Mouse (Mus musculus) effector memory CD4-positive, alpha-beta T cell, adult 7 months (primary cell): ENCODE data around the gene Dennd5a. TPM values are rescaled to one million over a fixed set of nuclear protein-coding genes. Genes with fewer than 3 reads are reported as not detected.

ENCODE experiments used
- polyA plus RNA-seq: library from polyadenylated mRNA; unstranded; fragments of 100-300 nt; shearing (Covaris generic); gene quantifications from one replicate; pipeline ENCODE4 v1.2.1, GENCODE M21; 2017

Gene Dennd5a
- 20.6 TPM for polyA plus RNA-seq

DNA sequence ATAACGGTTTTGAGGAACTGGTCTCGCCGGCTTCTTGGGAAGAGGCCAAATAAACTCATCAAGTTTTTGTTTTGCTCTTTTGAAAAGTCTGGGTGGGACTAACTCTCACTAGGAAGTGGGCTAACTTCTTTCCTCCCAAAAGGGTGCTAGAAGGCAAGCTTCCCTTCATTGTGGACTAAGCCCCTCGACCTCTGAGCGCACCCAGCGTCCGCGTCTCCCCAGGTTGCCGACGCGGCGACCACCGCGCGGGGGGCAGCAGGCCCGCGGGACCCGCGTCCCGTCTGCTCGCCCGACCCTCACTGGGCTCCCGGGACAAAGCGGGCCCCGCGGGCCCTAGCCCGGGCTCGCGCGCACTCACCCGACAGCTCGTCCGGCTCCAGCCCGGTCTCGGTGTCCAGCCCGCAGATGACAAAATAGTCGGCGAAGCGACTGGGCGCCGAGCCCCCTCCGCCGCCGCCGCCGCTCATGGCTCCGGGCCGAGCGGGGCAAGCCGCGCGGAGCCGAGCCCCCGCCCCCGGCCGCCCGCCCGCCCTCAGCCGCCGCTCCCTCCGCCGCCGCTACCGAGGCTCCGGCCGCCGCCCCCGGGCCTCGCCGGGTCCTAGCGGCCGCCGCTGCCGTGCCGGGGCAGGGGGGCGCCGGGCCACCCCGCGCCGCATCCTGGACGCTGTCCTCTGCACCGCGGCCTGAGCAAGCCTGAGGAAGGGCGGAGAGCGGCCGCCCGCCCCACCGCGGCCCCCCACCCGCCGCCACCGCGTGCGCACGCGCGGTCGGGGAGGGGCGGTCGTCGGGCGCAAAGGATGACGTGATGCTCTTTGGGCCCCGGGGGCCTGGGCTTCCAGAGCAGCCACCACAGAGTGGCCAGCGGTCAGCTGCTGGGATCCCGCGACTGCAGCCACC is at the start of gene Dennd5a:
Gene Dennd5a, minus strand, starts transcription at position 755 of the 897 bp plus-strand sequence.

DNA sequence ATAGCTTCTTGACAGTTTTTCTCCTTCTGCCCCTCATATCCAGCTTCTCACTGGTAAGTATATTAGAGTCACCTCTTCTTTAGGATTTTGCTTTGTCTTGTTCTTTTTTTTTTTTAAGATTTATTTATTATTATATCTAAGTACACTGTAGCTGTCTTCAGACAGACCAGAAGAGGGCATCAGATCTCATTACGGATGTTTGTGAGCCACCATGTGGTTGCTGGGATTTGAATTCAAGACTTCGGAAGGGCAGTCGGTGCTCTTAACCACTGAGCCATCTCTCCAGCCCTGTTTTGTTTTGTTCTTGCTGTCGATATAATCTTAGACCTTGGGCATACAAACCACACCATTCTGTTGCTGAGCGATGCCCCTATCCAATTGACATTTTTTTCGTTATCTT is 26.5 kb upstream of the Dennd5a start, which contains the start of gene Tmem41b:
Gene Tmem41b, minus strand, starts transcription at position 155 of the 400 bp plus-strand sequence.

DNA sequence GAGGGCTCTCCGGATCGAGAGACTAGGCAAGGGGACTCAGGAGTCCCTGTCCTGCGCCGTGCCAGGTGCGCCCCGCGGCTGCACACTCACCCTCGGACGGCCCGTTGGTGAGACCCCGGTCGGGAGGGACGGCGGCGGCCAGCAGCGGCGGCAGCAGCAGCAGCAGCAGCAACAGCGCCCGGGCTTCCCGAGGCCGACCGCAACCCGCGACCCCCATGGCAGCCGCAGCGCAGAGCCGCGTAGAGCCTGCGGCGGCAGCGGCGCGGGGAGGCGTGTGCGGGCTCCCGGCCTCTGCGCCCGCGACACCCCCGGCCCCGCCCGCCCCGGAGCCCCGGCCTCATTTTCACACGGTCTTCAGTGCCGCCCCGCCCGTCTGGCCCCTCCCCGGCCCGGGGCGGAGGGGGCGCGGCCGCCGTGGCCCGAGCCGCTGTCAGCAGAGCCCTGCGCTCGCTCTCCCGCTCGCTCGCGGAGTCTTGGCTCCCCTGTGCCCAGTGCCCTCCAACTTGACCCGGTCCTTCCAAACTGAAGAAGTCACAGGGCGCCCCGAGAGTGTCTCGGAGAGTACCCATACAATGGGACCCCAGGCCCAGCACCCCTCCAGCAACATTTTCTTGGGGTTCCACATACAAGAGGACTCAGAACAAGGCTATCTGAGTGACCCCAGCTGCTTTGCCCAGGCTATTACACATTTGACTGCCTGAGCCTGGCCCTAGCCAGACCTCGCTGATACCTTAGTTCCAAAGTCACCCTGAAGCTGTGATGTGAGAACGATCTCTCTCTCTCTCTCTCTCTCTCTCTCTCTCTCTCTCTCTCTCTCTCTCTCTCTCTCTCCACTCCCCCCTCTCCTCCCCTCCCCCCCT is 94.7 kb downstream of the Dennd5a start, which contains the start of gene Scube2:
Gene Scube2, minus strand, starts transcription at position 310 of the 860 bp plus-strand sequence.

Other genes with a start within 250 kb of the Dennd5a start
- gene BC051019, start 236.6 kb downstream of the Dennd5a start, polyA plus RNA-seq: not detected
- 1.3 TPM for gene Ascl3, start 228.7 kb downstream of the Dennd5a start, polyA plus RNA-seq
- 97.2 TPM for gene Tmem9b, start 207.6 kb downstream of the Dennd5a start, polyA plus RNA-seq
- 1.1 TPM for gene Nrip3, start 178.4 kb downstream of the Dennd5a start, polyA plus RNA-seq
- gene Scube2, start 94.8 kb downstream of the Dennd5a start, polyA plus RNA-seq: not detected
- 46.4 TPM for gene Tmem41b, start 26.5 kb upstream of the Dennd5a start, polyA plus RNA-seq
- 38.0 TPM for gene Ipo7, start 57.8 kb upstream of the Dennd5a start, polyA plus RNA-seq
- gene Zfp143, start 100.7 kb upstream of the Dennd5a start, polyA plus RNA-seq: 23.5 TPM
- 2.4 TPM for gene Wee1, start 161.6 kb upstream of the Dennd5a start, polyA plus RNA-seq